8 mouse cellular contexts compared by ENCODE assay signal in the genomic region with DNA sequence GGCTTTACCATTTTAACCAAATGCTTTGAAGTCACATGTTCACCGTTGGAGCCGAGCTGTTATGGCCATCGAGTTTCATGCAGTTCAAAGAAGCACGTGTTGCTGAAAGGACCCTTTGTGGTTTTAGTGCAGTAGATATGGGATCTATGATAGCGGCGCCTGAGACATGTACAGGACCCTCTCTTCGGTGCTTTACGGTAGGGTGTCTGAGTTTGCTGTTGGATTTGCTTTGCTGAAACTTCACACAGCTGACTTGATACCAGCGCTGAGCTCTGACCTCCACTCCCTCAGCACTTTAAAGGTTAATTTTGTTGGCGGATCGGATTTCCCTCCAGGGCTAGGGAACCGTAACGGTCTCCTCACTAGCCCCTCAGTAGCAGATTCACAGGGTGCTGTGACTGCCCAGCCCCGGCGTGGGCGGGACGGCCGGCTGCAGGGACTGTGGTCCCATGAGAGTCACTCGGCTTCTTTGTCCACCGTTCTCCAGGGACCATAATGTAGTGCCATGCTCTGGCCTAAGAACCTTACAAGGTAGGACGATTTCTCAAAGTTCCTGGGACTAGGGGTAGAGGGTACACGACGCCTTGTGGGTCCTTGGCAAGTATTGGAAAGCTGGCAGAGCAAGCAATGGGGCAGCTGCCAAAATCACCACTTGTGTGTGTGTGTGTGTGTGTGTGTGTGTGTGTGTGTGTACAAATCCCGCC.
DNase-seq lines count a peak whose midpoint lies in the region; ATAC-seq lines count a peak whose summit lies in the region.

No protein-coding gene starts in this region.

- ATAC-seq in heart, embryonic 14.5 days (ENCODE audit: insufficient number of reproducible peaks, insufficient read depth, low FRiP score, low read depth), result peak; percentile 55
- peak; percentile 90 for ATAC-seq in kidney, embryonic 16.5 days (ENCODE audit: low FRiP score, low TSS enrichment)
- ATAC-seq in CD4-positive, CD25-positive, alpha-beta regulatory T cell, adult 4 months, result no peak

- DNase-seq in left cerebral cortex, postnatal 4 days, result peak; percentile 50
- DNase-seq in left cerebral cortex, postnatal 10 days (ENCODE audit: extremely low spot score in 1 of 2, low spot score in 2 of 2), result no peak
- DNase-seq in embryo, embryonic 10 days (ENCODE audit: low spot score), result peak; percentile 91
- DNase-seq in lung, postnatal 36 days, result peak; percentile 57
- no peak for DNase-seq in T-cell, adult 2 months (ENCODE audit: low spot score)

- no peaks in the 10 kb centered on the region for H3K27me3 ChIP-seq in heart, embryonic 14.5 days (ENCODE audit: control insufficient read depth, insufficient read depth, low read length)
- H3K27me3 ChIP-seq in kidney, embryonic 16.5 days (ENCODE audit: insufficient read depth, low read length), result no peaks in the 10 kb centered on the region

- intact Hi-C loops in left cerebral cortex, postnatal 4 days (cut with DNase I), result no loop called here
- intact Hi-C loops in left cerebral cortex, postnatal 10 days (cut with DNase I), result no loop called here

- H3K9ac ChIP-seq in heart, embryonic 14.5 days (ENCODE audit: low read length), result peak overlapping the region; percentile 73
- H3K9ac ChIP-seq in kidney, embryonic 16.5 days (replicated peaks; ENCODE audit: low read length), result peak overlapping the region; percentile 66

- whole genome bisulfite sequencing in heart, embryonic 14.5 days, result under 1% methylated on average over 24 of the region's 24 CpGs
- under 1% methylated on average over 24 of the region's 24 CpGs for WGBS in kidney, embryonic 16.5 days

- no peaks in the 10 kb centered on the region for H3K9me3 ChIP-seq in heart, embryonic 14.5 days (ENCODE audit: control insufficient read depth, low read length)
- H3K9me3 ChIP-seq in kidney, embryonic 16.5 days (ENCODE audit: low read length), result no peaks in the 10 kb centered on the region

- H3K4me1 ChIP-seq in heart, embryonic 14.5 days (ENCODE audit: control insufficient read depth in 2 of 2, insufficient read depth in 2 of 2, low read length in 2 of 2), result peaks cover 31 to 52% of the 10 kb centered on the region in 2 experiments
- H3K4me1 ChIP-seq in kidney, embryonic 16.5 days (ENCODE audit: insufficient read depth, low read length), result peaks cover 68% of the 10 kb centered on the region

- no peaks in the 10 kb centered on the region for H3K36me3 ChIP-seq in heart, embryonic 14.5 days (ENCODE audit: control insufficient read depth, insufficient read depth, low read length)
- H3K36me3 ChIP-seq in kidney, embryonic 16.5 days (ENCODE audit: insufficient read depth, low read length), result no peaks in the 10 kb centered on the region

- H3K27ac ChIP-seq in heart, embryonic 14.5 days (replicated peaks in 1 of 2; ENCODE audit: control insufficient read depth in 1 of 2, insufficient read depth in 1 of 2, low read depth in 2 of 2, low read length in 2 of 2), result peak overlapping the region; percentile 97 to 98
- peak overlapping the region; percentile 84 for H3K27ac ChIP-seq in kidney, embryonic 16.5 days (ENCODE audit: low read length)

- H3K4me2 ChIP-seq in heart, embryonic 14.5 days (ENCODE audit: low read length), result peak overlapping the region; percentile 57
- H3K4me2 ChIP-seq in kidney, embryonic 16.5 days (replicated peaks; ENCODE audit: low read depth, low read length), result peak overlapping the region; percentile 54

- peak overlapping the region; percentile 61 to 71 for H3K4me3 ChIP-seq in heart, embryonic 14.5 days (ENCODE audit: control insufficient read depth in 1 of 2, insufficient read depth in 1 of 2, low read depth in 1 of 2, low read length in 2 of 2)
- H3K4me3 ChIP-seq in kidney, embryonic 16.5 days (ENCODE audit: low read length), result peak overlapping the region; percentile 49

Comparison
In these comparisons a context has a peak if more than half of its experiments do, and no peak if none do; other contexts are left out.
1. DNase-seq: peak in left cerebral cortex, postnatal 4 days (single experiment), embryo, embryonic 10 days (single experiment) and lung, postnatal 36 days (single experiment); none in left cerebral cortex, postnatal 10 days (0 of 2) and T-cell, adult 2 months (single experiment).